Mouse (Mus musculus) limb, embryonic 13.5 days (tissue): ENCODE measurements around the gene Krt9. TPM values are rescaled to one million over a fixed set of nuclear protein-coding genes. Genes with fewer than 3 reads are reported as not detected.
"Not testable (repeated sequence)": the region's sequence is repeated elsewhere in the genome, so short reads cannot be mapped to it uniquely, and the experiment has no call there.

ENCODE experiments used
- ATAC-seq: fragments of 200-750 bp; cut with Nextera tagmentation; 2 replicates; pipeline ENCODE4 v1.8.0; 2017; ENCODE audit warnings: low read depth, moderate number of reproducible peaks, moderate TSS enrichment; ENCODE audit not compliant: low FRiP score
- H3K27ac ChIP-seq: fragments of 300-500 bp; sonication (generic); 2 replicates; pipeline ENCODE4 v1.5.1; 2015; ENCODE audit warnings: inconsistent platforms, mild to moderate bottlenecking, moderate library complexity
- H3K27me3 ChIP-seq: fragments of 300-500 bp; sonication (generic); 2 replicates; pipeline ENCODE4 v1.6.1; 2015; ENCODE audit warnings: mild to moderate bottlenecking, inconsistent platforms
- H3K36me3 ChIP-seq: fragments of 300-500 bp; sonication (generic); 2 replicates; pipeline ENCODE4 v1.6.1; 2015; ENCODE audit warnings: inconsistent platforms, mild to moderate bottlenecking, moderate library complexity
- H3K4me1 ChIP-seq: fragments of 300-500 bp; sonication (generic); 2 replicates; pipeline ENCODE4 v1.6.1; 2015; ENCODE audit warnings: inconsistent platforms
- H3K4me2 ChIP-seq: fragments of 300-500 bp; sonication (generic); replicated peaks from 2 replicates; pipeline ENCODE4 v1.6.1; 2015; ENCODE audit warnings: inconsistent platforms, mild to moderate bottlenecking, moderate library complexity
- H3K4me3 ChIP-seq: fragments of 300-500 bp; sonication (generic); 2 replicates; pipeline ENCODE4 v1.5.1; 2015; ENCODE audit warnings: moderate library complexity, mild to moderate bottlenecking, inconsistent platforms
- H3K9ac ChIP-seq: fragments of 300-500 bp; sonication (generic); 2 replicates; pipeline ENCODE4 v1.6.1; 2015; ENCODE audit warnings: mild to moderate bottlenecking, inconsistent platforms
- H3K9me3 ChIP-seq: fragments of 300-500 bp; sonication (generic); 2 replicates; pipeline ENCODE4 v1.6.1; 2016; ENCODE audit warnings: inconsistent platforms
- WGBS: fragments of 180-500 bp; shearing (Covaris S2); methylation state at CpG from one replicate; pipeline ENCODE4 v1.1.7; 2015; 5-methylcytosine and 5-hydroxymethylcytosine counted together
- polyA plus RNA-seq: library from polyadenylated mRNA; unstranded; fragments of >200 nt; fragmentation: Nextera tagmentation; extraction: Ambion mirVana; gene quantifications from 2 replicates; pipeline ENCODE4 v1.2.1, GENCODE M21; 2015

Gene Krt9
- polyA plus RNA-seq, result not detected in 2 replicates

DNA sequence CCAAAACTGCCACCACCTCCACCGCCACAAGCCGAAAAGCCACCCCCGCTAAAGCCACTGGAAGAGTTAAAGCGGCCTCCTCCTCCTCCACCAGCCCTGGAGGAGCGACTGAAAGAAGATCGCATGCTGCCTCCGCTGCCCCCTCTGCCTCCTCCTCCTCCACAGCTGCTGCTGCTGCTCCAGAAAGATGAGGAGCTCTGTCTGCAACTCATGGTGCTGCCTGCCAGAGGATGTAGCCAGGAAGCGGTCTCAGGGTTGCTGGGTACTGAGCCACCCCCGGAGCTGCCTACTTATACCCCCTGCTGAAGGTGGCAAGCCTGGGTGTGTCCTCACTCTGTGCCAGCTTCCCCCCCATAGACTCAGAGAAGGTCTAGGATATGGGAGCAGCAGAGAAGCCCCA lies at the start of gene Krt9:
TSS of gene Krt9 (minus strand) at position 255 of the 400 bp plus-strand sequence.
- Histone ChIP-seq H3K9ac (no peak within 1 kb of the TSS), H3K27me3 (peaks cover 8% of the 10 kb centered on the region; the same call in 1 of the 2 replicates), H3K4me2 (no peak within 1 kb of the TSS), H3K27ac (no peak within 1 kb of the TSS), H3K4me3 (no peak within 1 kb of the TSS), H3K9me3 (no peaks in the 10 kb centered on the region), H3K4me1 (no peaks in the 10 kb centered on the region), H3K36me3 (no peaks in the 10 kb centered on the region)
- ATAC-seq, result no peak
- 39% methylated on average over 9 of the region's 9 CpGs for WGBS

DNA sequence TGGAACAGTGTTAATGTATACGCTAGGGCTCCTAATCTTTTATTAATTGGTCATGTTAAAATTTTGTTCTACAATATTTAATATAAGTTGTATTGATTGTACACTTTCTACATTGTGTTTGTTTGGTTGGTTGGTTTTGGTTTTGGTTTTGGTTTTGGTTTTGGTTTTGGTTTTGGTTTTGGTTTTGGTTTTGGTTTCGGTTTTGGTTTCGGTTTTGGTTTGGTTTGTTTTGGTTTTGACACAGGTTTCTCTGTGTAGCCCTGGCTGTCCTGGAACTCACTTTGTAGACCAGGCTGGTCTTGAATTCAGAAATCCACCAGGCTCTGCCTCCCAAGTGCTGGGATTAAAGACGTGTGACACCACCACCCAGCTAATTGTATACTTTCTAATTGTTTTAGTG lies 47.2 kb upstream of the Krt9 start:
- H3K27ac ChIP-seq, H3K27me3 ChIP-seq, H3K9me3 ChIP-seq, H3K4me1 ChIP-seq, ATAC-seq, H3K9ac ChIP-seq, H3K36me3 ChIP-seq, H3K4me3 ChIP-seq, H3K4me2 ChIP-seq: not testable (repeated sequence)
- WGBS, result 84% methylated on average over 4 of the region's 4 CpGs

DNA sequence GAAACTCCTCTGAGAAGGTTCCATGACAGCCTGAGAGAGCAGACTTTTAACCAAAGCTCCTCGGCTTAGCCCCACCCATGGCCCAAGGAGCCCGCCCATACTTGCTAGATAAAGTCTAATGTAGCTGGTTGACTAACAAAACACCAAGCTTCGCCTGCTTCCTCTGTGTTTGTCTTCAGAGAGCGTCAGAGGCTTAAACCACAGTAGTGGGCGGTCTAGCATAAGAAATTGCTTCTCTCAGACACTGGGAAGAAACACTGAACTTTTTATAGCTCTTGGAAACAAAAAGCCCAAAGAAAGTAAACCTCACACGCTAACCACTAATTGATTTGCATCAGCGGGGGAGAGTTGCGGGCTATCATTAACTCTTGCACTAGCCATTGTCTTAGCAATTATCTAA lies 28.7 kb upstream of the Krt9 start:
- Histone ChIP-seq H3K27me3 (no peaks in the 10 kb centered on the region), H3K36me3 (no peaks in the 10 kb centered on the region), H3K9me3 (0 out of 2 replicates have a peak, but pooled peaks cover 8% of the 10 kb centered on the region), H3K27ac (no peak overlapping the region), H3K4me2 (no peak overlapping the region), H3K9ac (no peak overlapping the region), H3K4me3 (no peak overlapping the region), H3K4me1 (no peaks in the 10 kb centered on the region)
- WGBS, result 79% methylated on average over 8 of the region's 8 CpGs
- ATAC-seq, result no peak

DNA sequence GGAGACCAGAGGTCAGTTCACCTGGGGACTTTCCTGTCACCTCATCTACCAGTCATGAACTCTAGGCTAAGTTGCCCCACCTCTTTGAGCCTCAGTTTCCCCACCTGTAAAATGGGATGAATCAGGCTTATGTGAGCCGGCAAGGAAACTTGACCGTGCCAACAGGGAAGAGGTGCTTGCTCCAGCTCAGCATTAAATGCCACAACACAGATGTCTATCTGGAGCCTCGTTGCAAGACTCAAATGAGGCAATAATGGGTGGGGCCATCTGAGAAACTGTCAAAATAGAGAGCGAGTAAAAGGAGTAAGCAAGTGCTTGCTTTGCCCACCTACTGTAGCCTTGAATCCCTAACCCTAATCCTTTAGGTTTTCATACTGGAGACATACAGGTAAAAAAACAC lies 26.3 kb upstream of the Krt9 start:
- no peak for ATAC-seq
- H3K9ac ChIP-seq, result no peak overlapping the region

DNA sequence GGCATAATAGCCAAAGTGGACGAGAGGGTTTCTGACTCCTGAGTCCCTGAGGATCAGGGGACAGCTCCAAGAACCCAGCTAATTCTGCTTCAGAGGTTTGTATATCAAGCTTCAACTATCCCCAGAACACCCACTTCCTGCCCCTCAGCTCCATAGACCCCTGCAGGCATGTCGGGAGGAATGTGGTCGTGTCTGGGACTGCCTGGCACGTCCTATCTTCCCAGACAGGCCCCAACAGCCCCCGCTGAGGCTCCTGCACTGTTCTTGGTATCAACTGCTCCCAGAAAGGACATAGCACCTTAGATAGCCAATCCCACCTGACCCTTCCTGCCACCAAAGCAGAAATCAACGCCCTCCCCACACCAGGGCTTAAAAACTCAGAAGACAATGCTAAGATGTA lies 15.5 kb upstream of the Krt9 start:
- Histone ChIP-seq H3K27me3 (no peaks in the 10 kb centered on the region), H3K9ac (no peak overlapping the region), H3K4me3 (no peak overlapping the region), H3K27ac (no peak overlapping the region), H3K4me2 (0 out of 2 replicates have a peak overlapping the region, but pooled peaks have one; percentile 9), H3K36me3 (no peaks in the 10 kb centered on the region), H3K4me1 (no peaks in the 10 kb centered on the region), H3K9me3 (no peaks in the 10 kb centered on the region)
- WGBS, result 52% methylated on average over 6 of the region's 6 CpGs
- ATAC-seq, result no peak

More for the DNA sequence above, 26.3 kb upstream of the Krt9 start:
- Histone ChIP-seq H3K36me3 (no peaks in the 10 kb centered on the region), H3K4me3 (no peak overlapping the region), H3K27ac (no peak overlapping the region), H3K9me3 (no peaks in the 10 kb centered on the region), H3K4me1 (no peaks in the 10 kb centered on the region), H3K4me2 (no peak overlapping the region), H3K27me3 (no peaks in the 10 kb centered on the region)
- 84% methylated on average over 4 of the region's 4 CpGs for WGBS

DNA sequence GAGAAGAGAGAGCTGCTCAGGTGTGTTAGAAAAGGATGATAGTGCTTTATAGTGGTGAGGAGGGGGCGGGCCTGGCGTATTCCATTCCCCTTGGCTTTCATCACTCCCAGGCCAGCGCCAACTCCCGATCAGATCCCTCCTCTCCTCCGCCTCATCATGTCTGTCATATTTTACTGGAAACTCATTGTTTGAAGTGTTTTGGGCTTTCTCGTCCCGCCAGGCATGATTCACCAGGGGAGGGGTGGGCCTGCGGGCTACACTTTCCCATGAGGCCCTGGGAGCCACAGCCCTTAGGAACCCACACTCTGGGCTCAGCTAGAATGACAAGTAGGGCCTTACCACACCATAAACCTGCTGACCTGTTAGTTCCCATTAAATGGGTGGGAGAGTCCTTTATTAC lies 14.5 kb upstream of the Krt9 start, which contains the start of gene Krt14:
TSS of gene Krt14 (minus strand) at position 51 of the 400 bp plus-strand sequence.
- ATAC-seq, result no peak
- H3K36me3 ChIP-seq, result no peaks in the 10 kb centered on the region
- H3K9me3 ChIP-seq, result no peaks in the 10 kb centered on the region
- 76% methylated on average over 8 of the region's 8 CpGs for WGBS
- H3K27me3 ChIP-seq, result no peaks in the 10 kb centered on the region
- peak within 1 kb of the TSS; percentile 27 for H3K4me3 ChIP-seq
- peak within 1 kb of the TSS; percentile 7; the same call in 1 of the 2 replicates for H3K4me2 ChIP-seq
- no peaks in the 10 kb centered on the region for H3K4me1 ChIP-seq
- no peak within 1 kb of the TSS for H3K9ac ChIP-seq
- H3K27ac ChIP-seq, result peak within 1 kb of the TSS; percentile 22; the same call in 1 of the 2 replicates

DNA sequence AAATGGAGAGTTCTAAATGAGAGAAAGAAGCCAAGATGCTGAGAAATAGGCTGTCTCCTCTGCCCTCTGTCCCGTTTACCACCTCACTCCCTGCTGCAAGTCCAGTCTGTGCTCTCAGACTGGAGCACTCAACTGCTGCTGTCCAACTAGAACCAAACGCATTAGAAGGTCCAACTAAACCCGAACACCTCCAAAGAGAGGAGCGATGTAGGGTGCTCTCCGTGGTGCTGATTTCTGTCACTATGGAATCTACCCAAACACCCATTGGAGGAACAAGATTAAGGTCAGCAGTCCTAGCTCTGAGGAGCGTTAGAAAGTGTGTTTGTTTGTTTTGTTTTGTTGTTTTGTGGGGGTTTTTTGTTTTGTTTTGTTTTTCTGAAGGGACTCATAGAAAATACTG lies 10.4 kb upstream of the Krt9 start:
- no peaks in the 10 kb centered on the region for H3K9me3 ChIP-seq
- 0 out of 2 replicates have a peak, but pooled peaks have one; percentile 40 for ATAC-seq
- H3K27me3 ChIP-seq, result no peaks in the 10 kb centered on the region
- no peaks in the 10 kb centered on the region for H3K4me1 ChIP-seq
- no peak overlapping the region for H3K27ac ChIP-seq
- H3K4me3 ChIP-seq, result no peak overlapping the region
- WGBS, result 16% methylated on average over 6 of the region's 6 CpGs
- H3K9ac ChIP-seq, result no peak overlapping the region
- no peak overlapping the region for H3K4me2 ChIP-seq
- no peaks in the 10 kb centered on the region for H3K36me3 ChIP-seq

DNA sequence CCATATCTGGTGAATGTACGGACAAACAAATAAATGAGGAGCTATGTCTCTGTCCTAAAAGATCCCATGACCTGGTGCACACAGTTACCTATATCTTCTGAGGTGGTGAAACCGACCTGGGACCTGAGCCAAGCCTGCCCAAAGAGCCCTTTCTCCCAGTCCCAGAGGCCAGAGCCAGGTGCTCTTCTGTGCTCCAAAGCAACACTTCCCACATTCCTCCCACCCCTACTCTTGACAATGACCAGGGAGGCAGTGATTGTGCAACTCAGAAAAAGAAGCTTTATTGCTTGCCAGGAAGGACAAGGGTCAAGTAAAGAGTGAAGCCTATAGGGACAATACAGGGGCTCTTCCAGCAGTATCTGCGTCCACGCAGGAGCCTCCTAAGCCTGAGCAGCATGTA lies 9.9 kb upstream of the Krt9 start:
- ATAC-seq, result no peak
- Histone ChIP-seq H3K36me3 (no peaks in the 10 kb centered on the region), H3K4me2 (no peak overlapping the region), H3K9ac (no peak overlapping the region), H3K27ac (no peak overlapping the region), H3K9me3 (no peaks in the 10 kb centered on the region), H3K4me1 (no peaks in the 10 kb centered on the region), H3K4me3 (no peak overlapping the region), H3K27me3 (no peaks in the 10 kb centered on the region)
- 82% methylated on average over 4 of the region's 4 CpGs for WGBS

DNA sequence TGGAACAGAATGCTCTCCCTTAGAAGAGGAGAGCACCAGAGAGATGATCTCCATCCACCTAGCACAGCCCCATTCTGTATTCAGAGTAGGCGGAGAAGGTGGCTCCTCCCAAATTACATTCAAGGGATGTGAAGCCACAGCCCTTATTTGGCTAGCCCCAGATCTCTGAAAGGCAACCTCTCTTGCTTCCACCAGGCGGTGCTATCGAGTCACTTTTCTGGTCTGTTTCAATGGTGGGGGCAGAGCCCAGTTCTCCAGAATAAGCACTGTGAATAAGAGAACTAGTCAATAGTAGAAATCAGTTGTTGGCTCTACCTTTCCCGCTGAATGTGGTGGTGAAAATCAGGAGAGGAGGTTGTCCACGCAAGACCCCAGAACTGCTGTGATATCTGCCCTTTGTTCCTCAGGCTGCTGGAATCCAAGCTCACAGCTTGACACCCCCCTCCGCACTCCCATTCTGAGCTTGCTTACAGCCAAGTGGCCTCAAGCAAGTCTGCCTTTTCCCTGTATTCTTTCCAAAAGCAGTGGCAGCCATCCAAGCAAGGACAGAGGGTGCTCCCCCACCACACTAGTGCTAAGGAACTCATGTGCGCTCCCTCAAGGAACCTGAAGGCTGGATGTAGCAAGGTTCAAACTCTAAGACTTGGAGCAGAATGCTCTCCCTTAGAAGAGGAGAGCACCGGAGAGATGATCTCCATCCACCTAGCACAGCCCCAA lies 7.2 kb upstream of the Krt9 start:
- H3K4me3 ChIP-seq, result no peak overlapping the region
- WGBS, result 44% methylated on average over 8 of the region's 8 CpGs
- no peak overlapping the region for H3K27ac ChIP-seq
- H3K36me3 ChIP-seq, result no peaks in the 10 kb centered on the region
- no peaks in the 10 kb centered on the region for H3K4me1 ChIP-seq
- H3K9ac ChIP-seq, result no peak overlapping the region
- H3K27me3 ChIP-seq, result no peaks in the 10 kb centered on the region
- H3K4me2 ChIP-seq, result no peak overlapping the region
- no peak for ATAC-seq
- H3K9me3 ChIP-seq, result no peaks in the 10 kb centered on the region

DNA sequence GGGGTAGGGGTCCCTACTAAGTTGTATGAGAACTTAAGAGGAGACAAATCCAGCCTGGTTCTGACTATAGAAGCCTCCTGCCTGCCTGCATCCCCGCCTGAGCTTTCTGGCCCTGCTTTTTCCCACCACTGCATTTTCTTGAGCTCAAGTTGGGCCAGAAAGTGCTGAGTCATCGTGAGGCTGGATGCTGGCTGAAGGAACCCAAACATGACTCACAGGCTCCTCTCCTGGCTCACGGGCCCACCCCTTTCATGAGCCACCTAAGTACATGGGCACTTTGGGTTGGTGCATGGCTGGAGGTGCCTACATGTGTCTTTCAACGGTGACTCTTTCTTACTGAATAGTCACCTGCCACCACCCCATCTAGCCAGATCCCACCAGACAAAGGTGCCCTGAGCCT lies 5.6 kb upstream of the Krt9 start:
- Histone ChIP-seq H3K27me3 (no peaks in the 10 kb centered on the region), H3K4me1 (no peaks in the 10 kb centered on the region), H3K4me2 (no peak overlapping the region), H3K9ac (no peak overlapping the region), H3K4me3 (no peak overlapping the region), H3K27ac (no peak overlapping the region), H3K9me3 (no peaks in the 10 kb centered on the region), H3K36me3 (no peaks in the 10 kb centered on the region)
- no peak for ATAC-seq
- WGBS, result 76% methylated on average over 4 of the region's 4 CpGs

DNA sequence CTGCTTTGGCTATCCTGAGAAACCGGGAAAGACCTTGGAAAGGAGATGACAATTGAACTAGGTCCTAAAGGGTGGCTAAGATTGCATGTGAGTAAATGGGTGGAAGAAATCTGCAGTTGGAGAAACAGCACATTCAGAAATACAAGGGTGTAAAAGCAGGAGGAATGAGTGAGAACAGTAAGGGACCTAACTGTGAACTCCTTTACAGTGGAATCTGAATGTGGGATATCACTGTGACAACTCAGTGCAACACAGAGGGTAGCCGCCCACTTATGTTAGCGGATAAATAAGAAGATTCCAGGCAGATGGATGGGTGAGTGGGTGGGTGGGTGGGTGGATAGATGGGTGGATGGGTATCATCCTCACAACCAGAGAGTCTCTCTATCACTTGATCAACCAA lies 1.2 kb downstream of the Krt9 start:
- Histone ChIP-seq H3K9me3 (no peaks in the 10 kb centered on the region), H3K36me3 (no peaks in the 10 kb centered on the region), H3K4me1 (no peaks in the 10 kb centered on the region), H3K4me2 (no peak overlapping the region), H3K4me3 (no peak overlapping the region), H3K27ac (no peak overlapping the region), H3K27me3 (peaks cover 8% of the 10 kb centered on the region; the same call in 1 of the 2 replicates), H3K9ac (no peak overlapping the region)
- ATAC-seq, result no peak
- 93% methylated on average over 3 of the region's 3 CpGs for WGBS

DNA sequence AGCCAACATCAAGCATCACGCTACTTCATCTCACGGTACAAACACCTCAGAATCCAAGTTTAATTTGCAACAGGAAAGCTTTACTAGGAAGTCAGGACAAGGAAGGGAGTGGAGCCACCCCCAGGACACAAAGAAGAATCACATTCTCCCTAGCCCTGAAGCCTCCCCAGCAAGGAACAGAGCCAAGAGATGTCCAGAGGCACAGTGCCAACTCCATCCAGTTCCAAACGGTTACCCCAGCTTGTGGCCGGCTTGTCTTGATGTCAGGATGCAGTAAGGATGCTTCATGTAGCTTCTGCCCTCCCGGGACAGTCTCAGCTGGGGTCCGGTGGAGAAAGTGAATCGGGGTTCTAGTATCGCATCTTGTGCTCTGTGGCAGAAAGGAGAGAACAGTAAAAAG lies 6.3 kb downstream of the Krt9 start:
- Histone ChIP-seq H3K27me3 (no peaks in the 10 kb centered on the region), H3K36me3 (no peaks in the 10 kb centered on the region), H3K4me1 (no peaks in the 10 kb centered on the region), H3K27ac (no peak overlapping the region), H3K4me3 (no peak overlapping the region), H3K9me3 (no peaks in the 10 kb centered on the region), H3K4me2 (no peak overlapping the region), H3K9ac (no peak overlapping the region)
- WGBS, result 89% methylated on average over 8 of the region's 8 CpGs
- no peak for ATAC-seq

DNA sequence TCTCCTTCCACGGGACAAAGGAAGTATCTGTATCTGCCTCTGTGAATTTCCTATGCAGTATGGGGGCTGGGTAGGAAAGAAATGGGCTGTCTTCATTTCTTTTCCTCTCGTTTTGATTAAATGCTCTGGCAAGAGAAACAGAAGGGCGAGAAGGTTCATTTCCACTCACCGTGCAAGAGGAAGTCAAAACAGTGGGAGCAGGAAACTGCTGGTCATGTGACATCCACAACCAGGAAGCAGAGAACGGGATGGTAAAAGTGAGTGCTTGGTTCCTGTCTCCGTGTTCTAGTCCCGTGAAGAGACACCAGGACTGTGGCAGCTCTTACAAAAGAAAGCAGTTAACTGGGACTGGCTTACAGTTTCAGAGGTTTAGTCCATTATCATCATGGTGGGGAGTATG lies 11.3 kb downstream of the Krt9 start:
- Histone ChIP-seq H3K27me3 (no peaks in the 10 kb centered on the region), H3K9ac (no peak overlapping the region), H3K4me2 (no peak overlapping the region), H3K27ac (no peak overlapping the region), H3K9me3 (no peaks in the 10 kb centered on the region), H3K4me3 (no peak overlapping the region), H3K4me1 (no peaks in the 10 kb centered on the region), H3K36me3 (no peaks in the 10 kb centered on the region)
- 78% methylated on average over 7 of the region's 7 CpGs for WGBS
- no peak for ATAC-seq
